Mouse (Mus musculus): ENCODE data around the gene Tldc2. TPM values are rescaled to one million over a fixed set of nuclear protein-coding genes. Genes with fewer than 3 reads are reported as not detected.
A peak's percentile ranks its signal among the peaks of the same experiment; 100 is the strongest.

The Tldc2 gene
- polyA plus RNA-seq, 1 experiment from 2014 or later, result not detected

DNA sequence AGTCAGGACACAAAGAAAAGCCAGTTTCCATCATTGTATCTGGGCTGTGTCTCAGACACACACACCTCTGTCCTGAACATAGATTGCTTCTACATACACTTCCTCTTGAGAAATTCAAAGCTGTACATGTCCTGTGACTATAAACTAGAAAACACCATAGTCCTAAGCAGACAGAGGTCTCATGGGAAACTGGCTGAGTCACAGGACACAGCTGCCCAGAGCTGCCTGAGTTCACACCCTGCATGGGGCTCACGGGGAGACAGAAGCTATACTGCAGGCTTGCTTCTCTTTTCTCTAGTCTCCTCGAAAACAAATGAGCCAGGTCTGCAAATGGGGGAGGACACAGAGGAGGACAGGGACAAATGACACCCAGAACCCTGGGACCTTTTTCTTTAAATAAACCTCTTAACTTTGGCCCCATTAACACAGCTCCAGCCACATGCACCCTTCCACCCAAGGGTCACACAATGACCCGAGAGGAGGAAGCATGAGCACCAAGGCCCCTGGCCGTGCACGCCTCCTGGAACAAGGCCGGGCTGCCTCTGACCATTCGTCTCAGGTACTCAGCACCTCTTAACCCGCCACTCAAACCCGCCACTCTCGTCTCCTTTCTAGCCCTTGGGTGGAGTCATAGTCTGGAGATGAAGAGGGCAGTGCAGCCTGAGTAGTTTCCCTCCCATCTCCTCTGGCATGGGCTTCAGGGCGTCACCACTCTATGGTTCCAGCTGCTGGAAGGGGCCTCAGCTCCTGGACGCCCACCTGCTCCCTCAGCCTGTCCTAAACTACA lies 12.9 kb downstream of the Tldc2 start:
- no peaks in the 10 kb centered on the region for H3K27me3 ChIP-seq (replicated peaks; ENCODE audit: control insufficient read depth, insufficient read depth, low read length)
- WGBS, result 80% methylated on average over 12 of the region's 12 CpGs
- no peaks in the 10 kb centered on the region for H3K9me3 ChIP-seq (ENCODE audit: control insufficient read depth, low read length)
- H3K4me3 ChIP-seq (ENCODE audit: low read length), result no peak overlapping the region
- no peaks in the 10 kb centered on the region for H3K4me1 ChIP-seq (ENCODE audit: control insufficient read depth, insufficient read depth, low read length)
- ATAC-seq, result no peak
- H3K9ac ChIP-seq (ENCODE audit: low read depth, low read length), result no peak overlapping the region
- no peak overlapping the region for H3K4me2 ChIP-seq (ENCODE audit: low read depth, low read length)
- H3K27ac ChIP-seq (ENCODE audit: low read length), result no peak overlapping the region
- no peaks in the 10 kb centered on the region; the same call in 1 of the 2 replicates for H3K36me3 ChIP-seq (ENCODE audit: control insufficient read depth, insufficient read depth, low read length)

DNA sequence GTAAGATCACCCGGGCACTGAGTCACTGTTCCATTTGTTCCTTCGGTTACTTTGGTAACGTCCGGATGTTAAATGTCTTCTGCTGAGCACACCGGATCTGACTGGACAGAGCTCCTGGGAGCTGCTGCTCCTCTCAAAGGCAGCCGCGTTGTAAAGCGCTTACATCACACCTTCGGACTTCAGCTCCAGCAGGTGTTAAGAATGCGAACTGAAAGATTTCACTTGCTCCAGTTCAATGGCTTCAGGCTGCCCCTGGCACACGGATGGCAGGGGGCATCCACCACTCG lies 13.4 kb downstream of the Tldc2 start:
- H3K9ac ChIP-seq (ENCODE audit: low read depth, low read length), result no peak overlapping the region
- H3K36me3 ChIP-seq (ENCODE audit: control insufficient read depth, insufficient read depth, low read length), result no peaks in the 10 kb centered on the region; the same call in 1 of the 2 replicates
- WGBS, result 87% methylated on average over 12 of the region's 12 CpGs
- no peaks in the 10 kb centered on the region for H3K4me1 ChIP-seq (ENCODE audit: control insufficient read depth, insufficient read depth, low read length)
- no peak overlapping the region for H3K4me3 ChIP-seq (ENCODE audit: low read length)
- ATAC-seq, result no peak
- H3K27me3 ChIP-seq (replicated peaks; ENCODE audit: control insufficient read depth, insufficient read depth, low read length), result no peaks in the 10 kb centered on the region
- no peak overlapping the region for H3K27ac ChIP-seq (ENCODE audit: low read length)
- no peaks in the 10 kb centered on the region for H3K9me3 ChIP-seq (ENCODE audit: control insufficient read depth, low read length)
- no peak overlapping the region for H3K4me2 ChIP-seq (ENCODE audit: low read depth, low read length)

DNA sequence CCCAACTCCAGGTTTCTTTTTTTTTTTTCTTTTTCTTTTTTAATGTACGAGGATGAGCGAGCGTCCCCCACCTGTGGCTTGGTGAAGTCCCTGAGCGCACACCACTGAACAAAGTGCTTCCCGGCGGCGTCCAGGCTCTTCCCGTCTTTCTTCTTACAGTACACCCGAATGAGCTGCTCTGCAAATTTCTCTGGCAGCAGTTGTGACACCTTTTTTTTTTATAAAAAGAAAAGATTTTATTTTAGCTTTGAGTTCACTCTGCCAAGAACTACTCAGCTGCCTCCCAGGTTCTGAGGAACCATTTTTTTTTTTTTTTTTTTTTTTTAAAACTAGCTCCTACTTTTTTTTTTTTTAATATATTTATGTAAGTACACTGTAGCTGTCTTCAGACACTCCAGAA lies 14.8 kb downstream of the Tldc2 start:
- H3K36me3 ChIP-seq (ENCODE audit: control insufficient read depth, insufficient read depth, low read length), result no peaks in the 10 kb centered on the region; the same call in 1 of the 2 replicates

DNA sequence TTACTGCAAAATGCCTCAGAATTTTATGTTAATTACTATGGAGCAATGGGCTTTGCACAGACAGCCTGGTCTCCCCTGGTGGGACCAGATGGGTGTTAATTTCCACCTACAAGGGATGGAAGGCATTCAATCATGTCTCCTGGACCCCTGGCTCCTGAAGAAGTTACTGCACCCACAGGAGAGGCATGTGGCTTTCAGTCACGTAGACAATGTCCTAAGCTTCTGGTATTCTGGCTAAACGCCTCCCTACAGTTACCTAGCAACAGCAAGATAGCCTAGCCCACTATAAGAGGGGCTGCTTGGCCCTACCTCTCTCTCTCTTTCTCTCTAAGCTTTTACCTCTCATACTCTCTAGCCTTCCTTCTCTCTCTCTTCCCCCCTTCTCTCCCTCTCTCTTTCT lies 15.4 kb downstream of the Tldc2 start:
- Histone ChIP-seq H3K4me1 (ENCODE audit: control insufficient read depth, insufficient read depth, low read length) (no peaks in the 10 kb centered on the region), H3K27ac (ENCODE audit: low read length) (no peak overlapping the region), H3K9me3 (ENCODE audit: control insufficient read depth, low read length) (no peaks in the 10 kb centered on the region), H3K4me3 (ENCODE audit: low read length) (no peak overlapping the region), H3K9ac (ENCODE audit: low read depth, low read length) (no peak overlapping the region), H3K4me2 (ENCODE audit: low read depth, low read length) (no peak overlapping the region), H3K27me3 (replicated peaks; ENCODE audit: control insufficient read depth, insufficient read depth, low read length) (no peaks in the 10 kb centered on the region), H3K36me3 (ENCODE audit: control insufficient read depth, insufficient read depth, low read length) (no peaks in the 10 kb centered on the region; the same call in 1 of the 2 replicates)
- no peak for ATAC-seq
- WGBS, result 70% methylated on average over 2 of the region's 2 CpGs

More for the DNA sequence above, 14.8 kb downstream of the Tldc2 start:
- H3K9ac ChIP-seq (ENCODE audit: low read depth, low read length), result no peak overlapping the region
- H3K4me1 ChIP-seq (ENCODE audit: control insufficient read depth, insufficient read depth, low read length), result no peaks in the 10 kb centered on the region
- H3K27ac ChIP-seq (ENCODE audit: low read length), result no peak overlapping the region
- 95% methylated on average over 9 of the region's 9 CpGs for WGBS
- H3K9me3 ChIP-seq (ENCODE audit: control insufficient read depth, low read length), result no peaks in the 10 kb centered on the region
- ATAC-seq, result no peak
- H3K4me3 ChIP-seq (ENCODE audit: low read length), result no peak overlapping the region
- H3K4me2 ChIP-seq (ENCODE audit: low read depth, low read length), result no peak overlapping the region
- no peaks in the 10 kb centered on the region for H3K27me3 ChIP-seq (replicated peaks; ENCODE audit: control insufficient read depth, insufficient read depth, low read length)

DNA sequence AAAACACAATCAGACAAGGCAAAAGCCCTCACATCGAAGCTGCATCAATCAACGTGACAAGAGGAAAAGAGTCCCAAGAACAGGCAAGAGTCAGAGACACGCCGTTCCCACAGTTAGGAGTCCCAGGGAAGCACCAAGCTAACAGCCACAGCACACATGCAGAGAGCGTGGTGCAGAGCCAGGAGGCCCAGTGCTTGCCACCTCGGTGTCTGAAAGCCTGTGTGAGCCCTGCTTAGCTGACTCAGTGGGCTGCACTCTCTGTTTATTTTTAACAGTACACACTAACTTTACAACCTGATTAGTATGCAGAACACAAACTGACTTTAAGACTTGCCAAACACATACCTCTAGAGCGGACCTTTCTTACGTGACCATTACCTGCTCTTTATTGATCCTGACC lies 17.6 kb downstream of the Tldc2 start:
- H3K4me2 ChIP-seq (ENCODE audit: low read depth, low read length), result no peak overlapping the region
- no peak for ATAC-seq
- H3K27ac ChIP-seq (ENCODE audit: low read length), result no peak overlapping the region
- no peaks in the 10 kb centered on the region for H3K9me3 ChIP-seq (ENCODE audit: control insufficient read depth, low read length)
- H3K4me1 ChIP-seq (ENCODE audit: control insufficient read depth, insufficient read depth, low read length), result no peaks in the 10 kb centered on the region
- WGBS, result 87% methylated on average over 8 of the region's 8 CpGs
- no peaks in the 10 kb centered on the region for H3K27me3 ChIP-seq (replicated peaks; ENCODE audit: control insufficient read depth, insufficient read depth, low read length)
- no peak overlapping the region for H3K9ac ChIP-seq (ENCODE audit: low read depth, low read length)
- no peak overlapping the region for H3K4me3 ChIP-seq (ENCODE audit: low read length)
- H3K36me3 ChIP-seq (ENCODE audit: control insufficient read depth, insufficient read depth, low read length), result no peaks in the 10 kb centered on the region; the same call in 1 of the 2 replicates

DNA sequence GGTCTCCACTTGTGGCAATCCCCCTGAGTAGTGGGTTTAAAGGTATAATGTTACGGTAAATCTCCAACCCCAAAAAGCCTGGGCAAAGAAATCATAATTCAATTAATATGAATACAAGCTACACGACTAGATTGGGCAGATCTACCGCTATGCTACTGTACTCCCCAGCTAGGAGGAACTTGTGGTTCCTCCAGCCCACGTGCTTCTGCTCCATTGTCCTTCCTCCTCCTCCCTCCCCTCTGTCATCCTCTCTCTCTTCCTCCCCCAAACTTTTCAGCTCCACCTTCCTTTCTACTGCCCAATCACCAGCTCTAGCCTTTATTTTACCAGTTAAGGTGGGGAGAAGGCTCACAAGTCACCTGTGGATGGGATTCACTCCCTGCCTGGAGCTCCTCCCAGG lies 21.4 kb downstream of the Tldc2 start:
- Histone ChIP-seq H3K4me3 (ENCODE audit: low read length) (no peak overlapping the region), H3K4me1 (ENCODE audit: control insufficient read depth, insufficient read depth, low read length) (no peaks in the 10 kb centered on the region), H3K36me3 (ENCODE audit: control insufficient read depth, insufficient read depth, low read length) (peaks cover 2% of the 10 kb centered on the region; the same call in 1 of the 2 replicates), H3K9me3 (ENCODE audit: control insufficient read depth, low read length) (no peaks in the 10 kb centered on the region), H3K9ac (ENCODE audit: low read depth, low read length) (no peak overlapping the region), H3K27me3 (replicated peaks; ENCODE audit: control insufficient read depth, insufficient read depth, low read length) (no peaks in the 10 kb centered on the region), H3K27ac (ENCODE audit: low read length) (no peak overlapping the region), H3K4me2 (ENCODE audit: low read depth, low read length) (no peak overlapping the region)
- 90% methylated on average over 4 of the region's 4 CpGs for WGBS
- ATAC-seq, result no peak

DNA sequence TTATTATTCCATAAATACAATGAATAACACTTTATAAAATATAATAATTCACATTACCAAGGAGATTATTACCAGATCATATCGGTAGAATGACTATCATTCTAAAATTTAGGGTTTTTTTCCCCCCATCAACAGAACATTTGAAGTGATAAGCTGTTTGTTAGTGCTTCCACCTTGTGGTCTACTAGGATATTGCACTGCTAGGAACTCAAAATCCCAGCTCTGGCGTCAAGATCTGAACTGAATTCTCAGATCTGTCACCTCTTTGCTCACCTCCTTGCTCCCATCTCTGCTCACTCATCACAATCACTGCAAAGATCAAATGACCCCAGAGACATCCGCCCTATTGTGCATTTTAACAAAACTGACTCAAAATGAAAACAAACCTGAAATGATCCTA lies 30.1 kb downstream of the Tldc2 start:
- 20% methylated on average over 3 of the region's 3 CpGs for WGBS
- H3K4me3 ChIP-seq (ENCODE audit: low read length), result no peak overlapping the region
- H3K9me3 ChIP-seq (ENCODE audit: control insufficient read depth, low read length), result no peaks in the 10 kb centered on the region
- H3K36me3 ChIP-seq (ENCODE audit: control insufficient read depth, insufficient read depth, low read length), result peaks cover 3% of the 10 kb centered on the region; the same call in 1 of the 2 replicates
- H3K4me2 ChIP-seq (ENCODE audit: low read depth, low read length), result no peak overlapping the region
- no peaks in the 10 kb centered on the region for H3K4me1 ChIP-seq (ENCODE audit: control insufficient read depth, insufficient read depth, low read length)
- H3K27me3 ChIP-seq (replicated peaks; ENCODE audit: control insufficient read depth, insufficient read depth, low read length), result no peaks in the 10 kb centered on the region
- ATAC-seq, result no peak
- no peak overlapping the region for H3K9ac ChIP-seq (ENCODE audit: low read depth, low read length)
- no peak overlapping the region for H3K27ac ChIP-seq (ENCODE audit: low read length)

DNA sequence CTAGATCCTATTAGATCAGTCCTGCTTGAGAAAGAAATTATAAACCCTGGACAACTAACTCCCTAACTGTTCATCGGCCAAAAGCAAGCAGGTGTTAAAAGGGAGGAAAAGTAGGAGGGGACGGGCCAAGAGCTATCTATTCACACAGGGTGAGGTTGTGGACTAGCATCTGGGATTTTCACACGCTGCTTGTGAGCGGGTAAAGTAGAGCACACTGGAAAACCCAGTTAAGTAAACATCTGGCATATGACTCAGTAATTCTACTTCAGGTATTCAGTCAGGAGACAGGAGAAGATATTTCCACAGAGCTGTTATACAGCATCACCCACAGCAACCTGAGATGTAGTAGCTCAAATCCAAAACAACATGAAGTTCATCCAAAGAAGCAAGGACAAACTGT lies 31.7 kb downstream of the Tldc2 start:
- ATAC-seq, result peak; percentile 76; the same call in 1 of the 2 replicates
- 57% methylated on average over 4 of the region's 4 CpGs for WGBS

DNA sequence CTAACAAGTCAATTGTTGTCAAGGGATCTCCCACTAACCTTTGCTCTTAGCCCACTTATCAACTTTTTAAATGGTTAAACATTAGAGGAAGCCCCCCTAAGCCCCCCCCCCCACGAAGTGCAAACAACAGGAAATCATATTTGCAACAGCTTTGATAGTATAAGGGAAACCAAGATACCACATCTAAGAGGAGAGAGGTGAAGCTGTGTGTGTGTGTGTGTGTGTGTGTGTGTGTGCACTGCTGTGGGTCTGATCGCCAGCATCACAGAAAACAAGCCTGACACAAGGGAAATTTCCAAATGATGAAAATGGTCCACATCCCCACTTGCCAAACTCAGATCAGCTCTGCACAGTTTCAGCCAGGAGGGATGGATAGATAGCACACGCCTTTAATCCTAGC lies 32.2 kb downstream of the Tldc2 start:
- 52% methylated on average over 3 of the region's 3 CpGs for WGBS
- no peak for ATAC-seq
- 0 out of 2 replicates have a peak, but pooled peaks cover 3% of the 10 kb centered on the region for H3K36me3 ChIP-seq (ENCODE audit: control insufficient read depth, insufficient read depth, low read length)
- no peaks in the 10 kb centered on the region for H3K4me1 ChIP-seq (ENCODE audit: control insufficient read depth, insufficient read depth, low read length)
- H3K4me2 ChIP-seq (ENCODE audit: low read depth, low read length), result no peak overlapping the region
- no peak overlapping the region for H3K27ac ChIP-seq (ENCODE audit: low read length)
- no peaks in the 10 kb centered on the region for H3K27me3 ChIP-seq (replicated peaks; ENCODE audit: control insufficient read depth, insufficient read depth, low read length)
- H3K9me3 ChIP-seq (ENCODE audit: control insufficient read depth, low read length), result no peaks in the 10 kb centered on the region
- H3K9ac ChIP-seq (ENCODE audit: low read depth, low read length), result no peak overlapping the region
- H3K4me3 ChIP-seq (ENCODE audit: low read length), result no peak overlapping the region

More for the DNA sequence above, 31.7 kb downstream of the Tldc2 start:
- 0 out of 2 replicates have a peak, but pooled peaks cover 3% of the 10 kb centered on the region for H3K36me3 ChIP-seq (ENCODE audit: control insufficient read depth, insufficient read depth, low read length)
- H3K4me1 ChIP-seq (ENCODE audit: control insufficient read depth, insufficient read depth, low read length), result no peaks in the 10 kb centered on the region
- H3K9ac ChIP-seq (ENCODE audit: low read depth, low read length), result no peak overlapping the region
- H3K4me3 ChIP-seq (ENCODE audit: low read length), result no peak overlapping the region
- no peaks in the 10 kb centered on the region for H3K9me3 ChIP-seq (ENCODE audit: control insufficient read depth, low read length)
- H3K27ac ChIP-seq (ENCODE audit: low read length), result no peak overlapping the region
- no peaks in the 10 kb centered on the region for H3K27me3 ChIP-seq (replicated peaks; ENCODE audit: control insufficient read depth, insufficient read depth, low read length)
- no peak overlapping the region for H3K4me2 ChIP-seq (ENCODE audit: low read depth, low read length)

DNA sequence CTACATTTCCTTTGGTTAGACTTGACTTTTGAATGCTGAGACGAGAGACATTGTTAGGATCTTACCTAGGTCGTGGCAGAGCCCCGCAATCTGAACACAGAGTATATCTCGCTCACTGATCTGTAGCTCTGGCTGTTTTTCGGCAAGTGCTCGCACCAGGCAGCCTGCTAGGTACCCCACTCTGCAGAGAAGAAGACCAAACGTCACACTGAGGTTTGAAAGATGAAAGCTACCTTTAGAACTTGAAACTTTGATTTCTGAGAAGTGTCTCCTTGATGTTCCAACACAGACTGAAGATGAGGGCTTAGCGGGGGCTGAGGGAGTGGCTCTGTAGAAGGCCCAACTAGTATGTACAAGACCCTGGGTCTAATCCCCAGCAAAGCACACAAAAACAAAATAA lies 34.9 kb downstream of the Tldc2 start:
- ATAC-seq, result no peak
- Histone ChIP-seq H3K36me3 (ENCODE audit: control insufficient read depth, insufficient read depth, low read length) (0 out of 2 replicates have a peak, but pooled peaks cover 3% of the 10 kb centered on the region), H3K9ac (ENCODE audit: low read depth, low read length) (no peak overlapping the region), H3K27me3 (replicated peaks; ENCODE audit: control insufficient read depth, insufficient read depth, low read length) (no peaks in the 10 kb centered on the region), H3K4me1 (ENCODE audit: control insufficient read depth, insufficient read depth, low read length) (no peaks in the 10 kb centered on the region), H3K9me3 (ENCODE audit: control insufficient read depth, low read length) (no peaks in the 10 kb centered on the region), H3K27ac (ENCODE audit: low read length) (no peak overlapping the region), H3K4me3 (ENCODE audit: low read length) (no peak overlapping the region), H3K4me2 (ENCODE audit: low read depth, low read length) (no peak overlapping the region)
- 91% methylated on average over 8 of the region's 8 CpGs for WGBS
